In the genomic region with DNA sequence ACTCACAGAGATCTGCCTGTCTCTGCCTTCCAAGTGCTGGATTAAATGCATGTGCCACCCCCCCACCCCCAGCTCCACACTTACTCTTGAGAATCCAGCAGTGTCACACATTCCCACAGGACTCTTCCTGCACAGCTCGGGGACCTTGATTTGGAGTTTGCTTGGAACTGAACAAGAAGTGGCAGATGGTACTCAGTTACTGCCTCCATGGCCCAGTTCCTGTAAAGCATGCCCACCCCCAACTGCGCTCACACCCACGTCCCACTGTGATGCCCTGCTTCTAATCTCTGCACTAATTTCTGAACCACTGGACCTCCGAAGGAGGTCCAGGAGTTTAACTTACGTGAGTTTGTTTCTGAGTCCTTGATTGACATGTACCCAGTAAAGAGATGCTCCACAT, we compare ENCODE assay signal across 15 mouse cellular contexts. TPM values are rescaled to one million over a fixed set of nuclear protein-coding genes. Genes with fewer than 3 reads are reported as not detected.
"Had no signal": no experiment of that assay in that cellular context is flagged by ENCODE, and none has a peak within 500 bp of the region (broad histone marks: within the 10 kb centered on the region; RNA-seq: fewer than 3 reads in every experiment).

No protein-coding gene starts in this region.

- DNase-seq: gastrocnemius, adult 2 months; gastrocnemius, postnatal 10 days; gastrocnemius, postnatal 25 days; heart, adult 18-20 months; heart, postnatal 10 days; heart, postnatal 4 days; kidney, adult 18-20 months; kidney, adult 8-10 months; kidney, postnatal 10 days; kidney, postnatal 25 days; kidney, postnatal 4 days; liver; liver, embryonic 13.5 days; liver, postnatal 0 days had no signal

RNA-seq across cellular contexts. Expression of gene Pgbd5, which starts 57.4 kb away (rescaled TPM):
- total RNA-seq: granulocyte monocyte progenitor cell, adult 5-6 weeks had no signal
